Mouse (Mus musculus) midbrain, postnatal 0 days (tissue): ENCODE results near the gene Gm38394. TPM values are rescaled to one million over a fixed set of nuclear protein-coding genes. Genes with fewer than 3 reads are reported as not detected.

Experiments
- ATAC-seq: fragments of 200-750 bp; cut with Nextera tagmentation; 2 replicates; pipeline ENCODE4 v1.8.0; 2017; ENCODE audit warnings: moderate number of reproducible peaks, mild to moderate bottlenecking, moderate TSS enrichment, moderate library complexity; ENCODE audit not compliant: low FRiP score
- DNase-seq: peaks from one replicate; pipeline ENCODE4 v3.0.0-alpha.2; 2015; ENCODE audit warnings: low spot score
- H3K27ac ChIP-seq: fragments of 300-500 bp; sonication (generic); 2 replicates; pipeline ENCODE4 v1.5.1; 2014; ENCODE audit warnings: low read depth, mild to moderate bottlenecking, low read length, mixed read lengths
- H3K27me3 ChIP-seq: fragments of 300-500 bp; sonication (generic); 2 replicates; pipeline ENCODE4 v1.6.1; 2014; ENCODE audit warnings: low read length, control low read depth, mixed read lengths; ENCODE audit not compliant: insufficient read depth
- H3K36me3 ChIP-seq: fragments of 300-500 bp; sonication (generic); 2 replicates; pipeline ENCODE4 v1.6.1; 2014; ENCODE audit warnings: low read length, control low read depth, mixed read lengths; ENCODE audit not compliant: insufficient read depth
- H3K4me1 ChIP-seq: fragments of 300-500 bp; sonication (generic); 2 replicates; pipeline ENCODE4 v1.6.1; 2014; ENCODE audit warnings: mild to moderate bottlenecking, control low read depth, antibody characterized with exemption, low read length, mixed read lengths; ENCODE audit not compliant: insufficient read depth
- H3K4me2 ChIP-seq: fragments of 300-500 bp; sonication (generic); 2 replicates; pipeline ENCODE4 v1.6.1; 2014; ENCODE audit warnings: low read depth, mild to moderate bottlenecking, low read length, mixed read lengths; ENCODE audit not compliant: poor library complexity, severe bottlenecking
- H3K4me3 ChIP-seq: fragments of 300-500 bp; sonication (generic); 2 replicates; pipeline ENCODE4 v1.5.1; 2014; ENCODE audit warnings: low read depth, mild to moderate bottlenecking, low read length, moderate library complexity
- H3K9ac ChIP-seq: fragments of 300-500 bp; sonication (generic); replicated peaks from 2 replicates; pipeline ENCODE4 v1.6.1; 2014; ENCODE audit warnings: mild to moderate bottlenecking, low read length, moderate library complexity, mixed read lengths; ENCODE audit not compliant: poor library complexity, severe bottlenecking
- H3K9me3 ChIP-seq: fragments of 300-500 bp; sonication (generic); 2 replicates; pipeline ENCODE4 v1.6.1; 2016; ENCODE audit warnings: low read length, control low read depth
- CTCF ChIP-seq: IDR thresholded peaks from 2 replicates; pipeline ENCODE4 v1.5.1; 2016; ENCODE audit warnings: antibody characterized with exemption, mild to moderate bottlenecking
- WGBS: fragments of 180-500 bp; shearing (Covaris S2); extraction: QIAGEN DNeasy Blood & Tissue Kit; methylation state at CpG from one replicate; pipeline ENCODE4 v1.1.7; 2014; 5-methylcytosine and 5-hydroxymethylcytosine counted together
- polyA plus RNA-seq: library from polyadenylated mRNA; unstranded; fragments of >200 nt; fragmentation: Nextera tagmentation; extraction: Ambion mirVana; gene quantifications from 2 replicates; pipeline ENCODE4 v1.2.1, GENCODE M21; 2015
- total RNA-seq: library from RNA; depleted of rRNA; stranded (reverse); fragments of >200 nt; gene quantifications from 2 replicates; pipeline ENCODE4 v1.2.3, GENCODE M21; 2014

Gm38394 gene
- total and polyA plus RNA-seq, 2 experiments from 2014 or later: 1.6 to 6.0 TPM

DNA sequence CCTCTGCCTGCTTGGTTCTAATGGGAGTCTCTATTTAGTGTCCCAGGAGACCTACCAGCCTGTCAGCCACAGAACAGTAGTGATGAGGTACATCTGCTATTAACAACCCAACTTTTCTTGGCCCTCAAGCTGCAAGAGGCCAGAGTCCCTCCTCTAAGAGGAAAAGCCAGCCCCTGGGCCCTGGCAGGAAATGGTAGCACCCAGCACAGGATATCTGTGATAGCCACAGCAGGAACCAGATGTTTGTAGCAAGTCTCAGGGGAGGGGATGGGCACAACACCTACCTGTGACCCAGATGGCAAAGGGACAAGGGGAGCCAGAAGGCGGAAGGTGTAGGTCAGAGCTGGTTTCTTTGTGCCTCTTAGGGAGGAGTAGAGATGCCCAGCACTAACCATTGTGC lies 33.8 kb upstream of the Gm38394 start:
- no peaks in the 10 kb centered on the region for H3K27me3 ChIP-seq
- no peak overlapping the region for H3K9ac ChIP-seq
- H3K4me2 ChIP-seq: no peak overlapping the region
- no peaks in the 10 kb centered on the region for H3K9me3 ChIP-seq
- no peak for TF ChIP-seq CTCF
- DNase-seq: no peak
- no peaks in the 10 kb centered on the region for H3K4me1 ChIP-seq
- WGBS: 94% methylated on average over 1 of the region's 1 CpGs
- no peak for ATAC-seq
- no peaks in the 10 kb centered on the region for H3K36me3 ChIP-seq
- H3K4me3 ChIP-seq: no peak overlapping the region
- no peak overlapping the region for H3K27ac ChIP-seq

DNA sequence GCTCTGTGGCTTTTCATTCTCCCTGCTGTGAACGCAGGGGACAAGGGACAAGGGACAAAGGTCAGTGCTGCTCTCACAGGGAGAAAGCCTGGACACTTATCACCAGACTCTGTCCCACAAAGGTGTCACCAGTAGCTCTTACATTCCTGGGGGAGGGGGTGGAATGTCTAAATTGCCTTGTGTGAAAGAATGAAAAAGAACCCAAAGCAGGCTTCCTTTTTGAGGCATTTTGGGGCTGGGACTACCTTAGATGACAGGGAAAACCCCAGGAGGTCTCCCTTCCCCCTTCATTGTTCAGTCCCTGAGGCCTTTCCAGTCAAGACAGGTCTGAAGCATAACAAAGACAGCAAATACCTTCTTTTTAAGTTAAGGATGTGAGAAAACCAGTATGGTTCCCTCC lies 33.2 kb upstream of the Gm38394 start:
- ATAC-seq (no peak), DNase-seq (no peak)
- no peak for TF ChIP-seq CTCF
- Histone ChIP-seq H3K36me3 (no peaks in the 10 kb centered on the region), H3K27me3 (no peaks in the 10 kb centered on the region), H3K27ac (no peak overlapping the region), H3K4me1 (no peaks in the 10 kb centered on the region), H3K4me2 (no peak overlapping the region), H3K9me3 (no peaks in the 10 kb centered on the region), H3K9ac (no peak overlapping the region), H3K4me3 (no peak overlapping the region)
- 8% methylated on average over 1 of the region's 1 CpGs for WGBS

DNA sequence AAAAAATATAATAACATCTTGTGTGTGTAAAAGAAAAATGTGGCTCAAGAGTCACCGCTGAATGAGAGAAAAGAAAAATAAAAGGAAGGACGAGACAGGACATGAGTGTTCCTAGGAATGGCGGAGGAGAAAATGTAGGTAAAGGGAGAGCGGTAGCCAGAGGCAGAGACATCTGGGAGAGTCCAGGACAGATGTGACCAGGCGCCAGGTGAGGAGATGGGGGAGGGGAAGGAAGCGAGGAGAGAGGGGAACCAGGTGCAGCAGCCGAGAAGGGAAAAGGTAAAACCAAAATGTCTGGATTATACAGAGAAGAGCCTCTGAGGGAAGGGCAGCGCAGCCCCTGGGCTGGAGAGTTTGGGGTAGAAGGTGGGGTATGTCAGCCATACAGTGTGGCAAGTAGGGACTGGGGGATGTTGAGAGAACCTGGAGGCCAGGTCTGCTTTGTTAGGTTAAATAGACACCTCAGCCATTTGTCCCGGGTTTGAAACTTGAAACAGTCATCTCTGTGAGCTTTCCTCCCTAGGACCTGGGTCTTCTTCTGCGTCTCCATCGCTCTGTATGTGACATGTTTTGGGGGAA lies 32.5 kb upstream of the Gm38394 start:
- 75% methylated on average over 11 of the region's 11 CpGs for WGBS
- no peaks in the 10 kb centered on the region for H3K36me3 ChIP-seq
- H3K4me3 ChIP-seq: no peak overlapping the region
- no peaks in the 10 kb centered on the region for H3K9me3 ChIP-seq
- no peak overlapping the region for H3K9ac ChIP-seq
- no peak overlapping the region for H3K27ac ChIP-seq
- no peaks in the 10 kb centered on the region for H3K27me3 ChIP-seq
- TF ChIP-seq CTCF: no peak
- no peak for DNase-seq
- H3K4me2 ChIP-seq: no peak overlapping the region
- no peak for ATAC-seq
- H3K4me1 ChIP-seq: no peaks in the 10 kb centered on the region

DNA sequence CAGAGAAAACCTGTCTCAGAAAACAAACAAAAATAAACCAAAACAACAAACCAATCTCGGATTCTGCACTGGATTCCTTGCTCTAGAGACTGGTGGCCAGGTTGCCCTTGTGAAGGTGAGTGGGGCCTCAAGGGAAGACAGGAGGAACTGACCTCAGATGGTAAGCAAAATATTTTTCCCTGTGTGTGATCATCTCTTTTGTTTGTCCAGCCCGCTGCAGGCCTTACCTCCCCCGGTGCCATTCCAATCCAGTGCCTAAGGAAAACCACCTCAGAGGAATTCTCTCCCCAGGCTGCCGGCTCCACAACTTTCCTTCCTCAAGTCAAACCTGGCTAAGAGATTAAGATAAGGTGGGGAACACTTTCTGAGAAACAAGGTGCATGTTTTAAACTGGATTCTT lies 31.1 kb upstream of the Gm38394 start:
- Histone ChIP-seq H3K4me1 (no peaks in the 10 kb centered on the region), H3K27ac (no peak overlapping the region), H3K36me3 (no peaks in the 10 kb centered on the region), H3K4me3 (no peak overlapping the region), H3K9me3 (no peaks in the 10 kb centered on the region), H3K9ac (no peak overlapping the region), H3K27me3 (no peaks in the 10 kb centered on the region), H3K4me2 (no peak overlapping the region)
- WGBS: 43% methylated on average over 4 of the region's 4 CpGs
- no peak for DNase-seq
- TF ChIP-seq CTCF: no peak
- no peak for ATAC-seq

DNA sequence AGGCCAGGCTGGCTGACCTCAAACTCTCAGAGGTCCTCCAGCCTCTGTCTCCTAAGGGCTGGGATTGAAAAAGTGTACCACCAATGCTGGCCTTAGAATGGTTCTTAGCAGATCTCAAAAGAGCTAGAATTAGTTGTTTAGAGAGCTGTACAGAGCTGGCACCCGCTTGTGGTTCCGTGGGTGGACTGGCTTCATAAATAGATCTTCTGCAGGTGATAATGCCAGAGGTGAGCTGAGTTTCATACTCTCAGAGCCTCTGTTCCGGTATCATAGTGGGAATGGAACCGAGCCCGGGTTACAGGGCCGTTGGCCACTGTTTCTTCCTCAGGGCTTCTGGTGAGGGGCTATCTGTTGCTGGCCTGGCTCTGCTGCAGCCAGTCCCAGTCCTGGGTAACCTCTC lies 29.9 kb upstream of the Gm38394 start:
- no peak for ATAC-seq

DNA sequence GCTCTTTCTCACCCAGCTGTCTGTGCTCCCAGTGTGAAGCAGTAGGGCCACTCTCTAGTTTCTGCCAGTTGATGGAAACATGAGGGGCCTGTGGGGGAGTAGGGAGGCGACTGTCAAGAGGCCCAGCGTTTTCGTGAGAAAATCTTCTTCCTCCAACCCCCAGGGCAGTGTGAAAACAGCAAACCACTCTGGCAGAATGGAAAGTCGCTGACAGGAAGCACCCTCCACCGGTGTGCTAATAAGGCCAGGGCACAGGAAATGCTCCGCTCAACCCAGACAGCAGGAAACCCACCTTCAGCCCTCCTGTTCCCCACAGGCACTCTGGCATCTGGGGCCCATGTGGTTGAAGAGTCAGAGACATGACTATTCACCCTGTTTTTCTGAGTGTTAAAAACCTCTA lies 28.8 kb upstream of the Gm38394 start, which contains the start of gene Lax1:
Gene Lax1 (minus strand): TSS at position 212 of the 400 bp plus-strand sequence.
- Histone ChIP-seq H3K36me3 (no peaks in the 10 kb centered on the region), H3K4me2 (no peak within 1 kb of the TSS), H3K27ac (no peak within 1 kb of the TSS), H3K4me1 (no peaks in the 10 kb centered on the region), H3K9me3 (no peaks in the 10 kb centered on the region), H3K4me3 (no peak within 1 kb of the TSS), H3K9ac (no peak within 1 kb of the TSS), H3K27me3 (no peaks in the 10 kb centered on the region)
- ATAC-seq (no peak), DNase-seq (no peak)
- TF ChIP-seq CTCF: no peak
- 61% methylated on average over 6 of the region's 6 CpGs for WGBS

More for the DNA sequence above, 29.9 kb upstream of the Gm38394 start:
- TF ChIP-seq CTCF: no peak
- H3K9me3 ChIP-seq: no peaks in the 10 kb centered on the region
- no peaks in the 10 kb centered on the region for H3K36me3 ChIP-seq
- no peaks in the 10 kb centered on the region for H3K27me3 ChIP-seq
- H3K4me2 ChIP-seq: no peak overlapping the region
- no peak for DNase-seq
- no peak overlapping the region for H3K4me3 ChIP-seq
- H3K9ac ChIP-seq: no peak overlapping the region
- no peak overlapping the region for H3K27ac ChIP-seq
- 94% methylated on average over 6 of the region's 6 CpGs for WGBS
- no peaks in the 10 kb centered on the region for H3K4me1 ChIP-seq
